Mouse (Mus musculus): ENCODE measurements around the gene Ints1. TPM values are rescaled to one million over a fixed set of nuclear protein-coding genes. Genes with fewer than 3 reads are reported as not detected.

Ints1 gene
- total and polyA plus RNA-seq, 3 experiments: 25.2 to 115 (median 67.6) TPM

DNA sequence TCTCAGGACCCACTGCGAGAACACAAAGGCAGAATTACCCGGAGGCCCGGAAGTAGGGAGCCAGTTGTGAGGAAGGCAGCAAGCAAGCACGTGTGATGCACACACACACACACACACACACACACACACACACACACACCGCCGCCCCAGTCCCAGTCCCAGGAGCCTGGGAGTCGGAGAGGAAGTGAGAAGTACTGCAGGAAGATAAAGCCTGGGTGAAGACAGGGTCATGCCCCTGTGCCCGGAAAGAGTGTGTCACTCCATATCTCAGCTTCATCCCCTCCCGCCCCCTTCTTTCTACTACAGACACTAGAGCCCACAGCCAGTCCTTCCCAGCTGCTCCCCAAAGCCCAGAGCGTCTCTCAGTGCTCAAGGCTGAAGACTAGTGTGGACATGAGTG is 73.2 kb downstream of the Ints1 start:
- TF ChIP-seq GATA1 (IDR thresholded peaks at IDR 0.05; ENCODE audit: borderline replicate concordance, low read length) (no peak), POLR2AphosphoS5 (IDR thresholded peaks at IDR 0.05; ENCODE audit: insufficient replicate concordance, low read depth, low read length) (no peak), CTCF (IDR thresholded peaks at IDR 0.05; ENCODE audit: low read depth, low read length) (no peak), GATA2 (IDR thresholded peaks at IDR 0.05; ENCODE audit: borderline replicate concordance, low read depth, low read length) (no peak), TAL1 (conservative IDR thresholded peaks at IDR 0.05; ENCODE audit: low read depth, low read length) (no peak)
- peaks cover 21% of the 10 kb centered on the region for H3K36me3 ChIP-seq (replicated peaks)
- peaks cover 13% of the 10 kb centered on the region; the same call in 1 of the 2 replicates for H3K27me3 ChIP-seq (ENCODE audit: insufficient read depth, low read length)
- H3K4me3 ChIP-seq (ENCODE audit: low read depth, low read length): no peak overlapping the region
- H3K4me1 ChIP-seq (ENCODE audit: insufficient read depth, low read depth, low read length): peaks cover 18% of the 10 kb centered on the region
- DNase-seq (ENCODE audit: low spot score) (peak; percentile 54), ATAC-seq (ENCODE audit: extremely low read depth, insufficient number of reproducible peaks, low FRiP score, poor library complexity, severe bottlenecking) (peak; percentile 74)
- H3K9me3 ChIP-seq (replicated peaks): peaks cover under 1% of the 10 kb centered on the region; the same call in 1 of the 2 replicates

Other genes starting within 250 kb of the Ints1 start
- not detected in 2 replicates for gene Uncx, start 232.2 kb downstream of the Ints1 start, total RNA-seq (2014; fragmentation: Nextera tagmentation)
- gene Uncx, start 232.2 kb downstream of the Ints1 start, total RNA-seq (2017): not detected in 2 replicates
- gene Uncx, start 232.2 kb downstream of the Ints1 start, polyA plus RNA-seq (2012): not detected in 2 replicates
- gene Micall2, start 39.3 kb downstream of the Ints1 start, total RNA-seq (2014; fragmentation: Nextera tagmentation): 12.8 and 21.7 TPM in 2 replicates
- 8.0 and 8.5 TPM in 2 replicates for gene Micall2, start 39.3 kb downstream of the Ints1 start, total RNA-seq (2017)
- gene Micall2, start 39.3 kb downstream of the Ints1 start, polyA plus RNA-seq (2012): 22.4 and 26.3 TPM in 2 replicates
- 6.6 and 14.6 TPM in 2 replicates for gene Mafk, start 15.8 kb upstream of the Ints1 start, total RNA-seq (2014; fragmentation: Nextera tagmentation)
- 24.9 and 30.9 TPM in 2 replicates for gene Mafk, start 15.8 kb upstream of the Ints1 start, total RNA-seq (2017)
- gene Mafk, start 15.8 kb upstream of the Ints1 start, polyA plus RNA-seq (2012): 34.5 and 39.6 TPM in 2 replicates
- 2.4 and 3.4 TPM in 2 replicates for gene Tmem184a, start 44.2 kb upstream of the Ints1 start, total RNA-seq (2014; fragmentation: Nextera tagmentation)
- 1.0 and 1.3 TPM in 2 replicates for gene Tmem184a, start 44.2 kb upstream of the Ints1 start, total RNA-seq (2017)
- gene Tmem184a, start 44.2 kb upstream of the Ints1 start, polyA plus RNA-seq (2012): 4.2 and 5.7 TPM in 2 replicates
- gene Gm26938, start 50.7 kb upstream of the Ints1 start, total RNA-seq (2014; fragmentation: Nextera tagmentation): not detected in 2 replicates
- gene Gm26938, start 50.7 kb upstream of the Ints1 start, total RNA-seq (2017): not detected in 2 replicates
- not detected in 2 replicates for gene Gm26938, start 50.7 kb upstream of the Ints1 start, polyA plus RNA-seq (2012)
- gene Psmg3, start 51.2 kb upstream of the Ints1 start, total RNA-seq (2014; fragmentation: Nextera tagmentation): 14.0 and 17.5 TPM in 2 replicates
- gene Psmg3, start 51.2 kb upstream of the Ints1 start, total RNA-seq (2017): 29.3 and 34.7 TPM in 2 replicates
- 50.3 and 52.7 TPM in 2 replicates for gene Psmg3, start 51.2 kb upstream of the Ints1 start, polyA plus RNA-seq (2012)
- not detected in 2 replicates for gene Elfn1, start 132.3 kb upstream of the Ints1 start, total RNA-seq (2014; fragmentation: Nextera tagmentation)
- gene Elfn1, start 132.3 kb upstream of the Ints1 start, total RNA-seq (2017): 0.05 and 0.06 TPM in 2 replicates
- 0.02 TPM in 1 of 2 replicates, not detected in the other for gene Elfn1, start 132.3 kb upstream of the Ints1 start, polyA plus RNA-seq (2012)